Mouse (Mus musculus): ENCODE measurements around the gene Gpd2. TPM values are rescaled to one million over a fixed set of nuclear protein-coding genes. Genes with fewer than 3 reads are reported as not detected.

Gene Gpd2
- polyA plus RNA-seq, 1 experiment from 2014 or later = 16.1 TPM

- Histone ChIP-seq H3K4me2 (no peak overlapping the region), H3K4me3 (replicated peaks) (no peak overlapping the region), H3K9ac (no peak overlapping the region), H3K9me3 (replicated peaks) (no peaks in the 10 kb centered on the region), H3K27ac (no peak overlapping the region), H3K27me3 (no peaks in the 10 kb centered on the region), H3K4me1 (0 out of 2 replicates have a peak, but pooled peaks cover 4% of the 10 kb centered on the region), H3K36me3 (no peaks in the 10 kb centered on the region)
- ATAC-seq (replicated peaks; ENCODE audit: low FRiP score) = no peak
- WGBS = 73% methylated on average over 10 of the region's 10 CpGs
Measured at GRCm38 (mm10) chr2:57252542-57253301, 15.3 kb downstream of the Gpd2 start.

- Histone ChIP-seq H3K27ac (no peak overlapping the region), H3K9me3 (replicated peaks) (no peaks in the 10 kb centered on the region), H3K36me3 (no peaks in the 10 kb centered on the region), H3K9ac (no peak overlapping the region), H3K27me3 (no peaks in the 10 kb centered on the region), H3K4me1 (0 out of 2 replicates have a peak, but pooled peaks cover 4% of the 10 kb centered on the region), H3K4me2 (no peak overlapping the region), H3K4me3 (replicated peaks) (no peak overlapping the region)
- ATAC-seq (replicated peaks; ENCODE audit: low FRiP score) = no peak
- 87% methylated on average over 4 of the region's 4 CpGs for WGBS
Measured at GRCm38 (mm10) chr2:57254267-57254666, 16.8 kb downstream of the Gpd2 start.

- no peaks in the 10 kb centered on the region for H3K36me3 ChIP-seq
- WGBS = 74% methylated on average over 11 of the region's 11 CpGs
- no peaks in the 10 kb centered on the region for H3K9me3 ChIP-seq (replicated peaks)
- H3K4me3 ChIP-seq (replicated peaks) = no peak overlapping the region
- H3K27me3 ChIP-seq = no peaks in the 10 kb centered on the region
- H3K4me1 ChIP-seq = 0 out of 2 replicates have a peak, but pooled peaks cover 4% of the 10 kb centered on the region
- no peak for ATAC-seq (replicated peaks; ENCODE audit: low FRiP score)
- H3K4me2 ChIP-seq = no peak overlapping the region
- no peak overlapping the region for H3K27ac ChIP-seq
- no peak overlapping the region for H3K9ac ChIP-seq
Measured at GRCm38 (mm10) chr2:57255153-57255670, 17.8 kb downstream of the Gpd2 start.

GRCm38 (mm10) chr2:57255836-57256235 is 18.4 kb downstream of the Gpd2 start:
- WGBS = 60% methylated on average over 3 of the region's 3 CpGs
- ATAC-seq (replicated peaks; ENCODE audit: low FRiP score) = no peak
- H3K9ac ChIP-seq = no peak overlapping the region
- no peaks in the 10 kb centered on the region for H3K36me3 ChIP-seq
- no peak overlapping the region for H3K4me3 ChIP-seq (replicated peaks)
- no peaks in the 10 kb centered on the region for H3K9me3 ChIP-seq (replicated peaks)
- H3K27ac ChIP-seq = no peak overlapping the region
- no peaks in the 10 kb centered on the region for H3K27me3 ChIP-seq
- H3K4me2 ChIP-seq = no peak overlapping the region
- 0 out of 2 replicates have a peak, but pooled peaks cover 4% of the 10 kb centered on the region for H3K4me1 ChIP-seq

DNA sequence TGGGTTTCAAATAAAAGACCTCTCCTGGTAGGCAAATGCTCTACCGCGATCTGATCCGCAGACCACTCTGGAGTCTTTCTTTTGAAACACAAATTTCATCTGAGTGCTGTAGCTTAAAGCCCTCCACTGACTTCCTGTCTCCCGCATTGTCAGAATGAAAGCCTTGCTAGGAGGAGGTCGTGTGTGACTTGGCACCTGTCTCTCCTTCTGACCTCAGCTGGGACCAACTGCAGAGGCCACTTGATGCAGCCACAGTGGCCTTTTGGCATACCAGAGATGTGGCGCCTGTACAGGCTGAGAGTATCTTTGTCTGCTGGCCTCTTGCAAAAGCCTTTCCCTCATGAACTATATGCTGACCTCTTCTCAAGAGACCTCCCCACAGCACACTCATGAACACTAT is 19.0 kb downstream of the Gpd2 start:
- no peak for ATAC-seq (replicated peaks; ENCODE audit: low FRiP score)
- Histone ChIP-seq H3K27me3 (no peaks in the 10 kb centered on the region), H3K36me3 (no peaks in the 10 kb centered on the region), H3K9ac (no peak overlapping the region), H3K9me3 (replicated peaks) (no peaks in the 10 kb centered on the region), H3K27ac (no peak overlapping the region), H3K4me1 (0 out of 2 replicates have a peak, but pooled peaks cover 6% of the 10 kb centered on the region), H3K4me2 (no peak overlapping the region), H3K4me3 (replicated peaks) (no peak overlapping the region)
- 35% methylated on average over 6 of the region's 6 CpGs for WGBS

GRCm38 (mm10) chr2:57261286-57262077 is 24.0 kb downstream of the Gpd2 start:
- Histone ChIP-seq H3K27ac (no peak overlapping the region), H3K9me3 (replicated peaks) (no peaks in the 10 kb centered on the region), H3K4me1 (0 out of 2 replicates have a peak, but pooled peaks cover 5% of the 10 kb centered on the region), H3K4me3 (replicated peaks) (no peak overlapping the region), H3K9ac (no peak overlapping the region), H3K36me3 (no peaks in the 10 kb centered on the region), H3K4me2 (no peak overlapping the region), H3K27me3 (no peaks in the 10 kb centered on the region)
- 71% methylated on average over 8 of the region's 8 CpGs for WGBS
- ATAC-seq (replicated peaks; ENCODE audit: low FRiP score) = peak; percentile 74; the same call in 1 of the 2 replicates

GRCm38 (mm10) chr2:57263431-57263830 is 26.0 kb downstream of the Gpd2 start:
- Histone ChIP-seq H3K4me3 (replicated peaks) (no peak overlapping the region), H3K27ac (no peak overlapping the region), H3K36me3 (no peaks in the 10 kb centered on the region), H3K4me1 (0 out of 2 replicates have a peak, but pooled peaks cover 8% of the 10 kb centered on the region), H3K9ac (no peak overlapping the region), H3K4me2 (no peak overlapping the region), H3K27me3 (no peaks in the 10 kb centered on the region), H3K9me3 (replicated peaks) (no peaks in the 10 kb centered on the region)
- 95% methylated on average over 1 of the region's 1 CpGs for WGBS
- no peak for ATAC-seq (replicated peaks; ENCODE audit: low FRiP score)

- Histone ChIP-seq H3K4me1 (0 out of 2 replicates have a peak, but pooled peaks cover 8% of the 10 kb centered on the region), H3K9me3 (replicated peaks) (no peaks in the 10 kb centered on the region), H3K4me2 (no peak overlapping the region), H3K36me3 (no peaks in the 10 kb centered on the region), H3K27me3 (no peaks in the 10 kb centered on the region), H3K9ac (no peak overlapping the region), H3K4me3 (replicated peaks) (no peak overlapping the region), H3K27ac (no peak overlapping the region)
- no peak for ATAC-seq (replicated peaks; ENCODE audit: low FRiP score)
- WGBS = 88% methylated on average over 7 of the region's 7 CpGs
Measured at GRCm38 (mm10) chr2:57264912-57265311, 27.5 kb downstream of the Gpd2 start.

DNA sequence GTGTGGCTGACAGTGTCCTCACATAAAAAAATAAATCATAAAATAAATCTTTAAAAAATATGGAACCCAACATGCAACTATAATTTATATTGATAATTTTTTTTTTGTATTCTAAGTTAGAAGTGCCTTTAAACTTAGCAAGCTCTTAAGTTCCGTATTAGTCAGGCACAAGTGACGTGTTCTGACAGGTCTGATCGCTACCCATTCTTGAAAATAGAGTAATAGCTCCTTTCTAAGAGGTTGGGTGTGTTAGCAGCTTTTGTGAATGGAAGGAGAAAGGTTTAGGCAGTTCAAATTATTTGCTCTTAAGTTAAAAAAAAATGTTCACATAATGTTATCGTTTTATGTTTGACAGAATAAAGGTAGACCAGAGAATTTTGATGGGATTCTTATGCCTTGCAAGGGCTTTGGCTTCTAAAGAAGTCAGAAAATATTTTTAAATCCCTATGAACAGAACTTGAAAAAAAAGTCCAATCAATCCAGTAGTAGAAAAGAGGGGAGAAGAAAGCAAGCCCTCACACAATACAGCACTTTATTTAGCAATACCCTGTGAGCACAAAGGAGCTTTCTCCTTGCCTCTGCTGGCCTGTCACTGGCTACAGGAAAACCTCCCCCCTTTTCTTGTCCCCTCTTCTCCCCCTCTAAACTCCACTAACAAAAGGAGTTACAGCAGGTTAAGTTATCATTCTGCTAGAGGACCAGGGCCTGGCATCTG is 29.4 kb downstream of the Gpd2 start:
- Histone ChIP-seq H3K9me3 (replicated peaks) (no peaks in the 10 kb centered on the region), H3K27ac (no peak overlapping the region), H3K4me2 (no peak overlapping the region), H3K4me3 (replicated peaks) (no peak overlapping the region), H3K9ac (no peak overlapping the region), H3K27me3 (no peaks in the 10 kb centered on the region), H3K4me1 (0 out of 2 replicates have a peak, but pooled peaks cover 3% of the 10 kb centered on the region), H3K36me3 (no peaks in the 10 kb centered on the region)
- 89% methylated on average over 4 of the region's 4 CpGs for WGBS
- no peak for ATAC-seq (replicated peaks; ENCODE audit: low FRiP score)

- Histone ChIP-seq H3K9ac (no peak overlapping the region), H3K9me3 (replicated peaks) (no peaks in the 10 kb centered on the region), H3K4me1 (0 out of 2 replicates have a peak, but pooled peaks cover 3% of the 10 kb centered on the region), H3K4me3 (replicated peaks) (no peak overlapping the region), H3K36me3 (no peaks in the 10 kb centered on the region), H3K4me2 (no peak overlapping the region), H3K27ac (no peak overlapping the region), H3K27me3 (no peaks in the 10 kb centered on the region)
- WGBS = 28% methylated on average over 7 of the region's 7 CpGs
- no peak for ATAC-seq (replicated peaks; ENCODE audit: low FRiP score)
Measured at GRCm38 (mm10) chr2:57267394-57267716, 29.9 kb downstream of the Gpd2 start.

DNA sequence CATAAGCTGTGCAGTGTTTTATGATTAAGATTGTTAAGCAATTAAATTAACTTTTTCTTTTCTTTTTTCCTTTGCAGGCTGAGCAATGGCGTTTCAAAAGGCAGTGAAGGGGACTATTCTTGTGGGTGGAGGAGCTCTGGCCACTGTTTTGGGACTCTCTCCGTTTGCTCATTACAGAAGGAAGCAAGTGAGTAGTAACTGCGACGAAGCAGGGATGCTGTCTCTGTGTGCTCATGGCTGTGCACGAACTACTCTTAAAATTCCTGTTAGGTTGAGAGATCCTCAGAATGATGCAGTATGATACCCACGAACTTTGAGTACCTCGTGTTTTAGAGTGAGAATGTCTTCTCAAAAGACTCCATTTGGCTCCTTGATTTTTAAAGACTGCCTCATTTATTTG is 30.5 kb downstream of the Gpd2 start:
- Histone ChIP-seq H3K4me3 (replicated peaks) (no peak overlapping the region), H3K27ac (no peak overlapping the region), H3K27me3 (no peaks in the 10 kb centered on the region), H3K9ac (no peak overlapping the region), H3K9me3 (replicated peaks) (no peaks in the 10 kb centered on the region), H3K36me3 (no peaks in the 10 kb centered on the region), H3K4me1 (0 out of 2 replicates have a peak, but pooled peaks cover 3% of the 10 kb centered on the region), H3K4me2 (no peak overlapping the region)
- 62% methylated on average over 7 of the region's 7 CpGs for WGBS
- no peak for ATAC-seq (replicated peaks; ENCODE audit: low FRiP score)

Data from kidney, embryonic 15.5 days (tissue).